Mouse (Mus musculus): ENCODE data around the gene Nsd1.

Nsd1 gene

DNA sequence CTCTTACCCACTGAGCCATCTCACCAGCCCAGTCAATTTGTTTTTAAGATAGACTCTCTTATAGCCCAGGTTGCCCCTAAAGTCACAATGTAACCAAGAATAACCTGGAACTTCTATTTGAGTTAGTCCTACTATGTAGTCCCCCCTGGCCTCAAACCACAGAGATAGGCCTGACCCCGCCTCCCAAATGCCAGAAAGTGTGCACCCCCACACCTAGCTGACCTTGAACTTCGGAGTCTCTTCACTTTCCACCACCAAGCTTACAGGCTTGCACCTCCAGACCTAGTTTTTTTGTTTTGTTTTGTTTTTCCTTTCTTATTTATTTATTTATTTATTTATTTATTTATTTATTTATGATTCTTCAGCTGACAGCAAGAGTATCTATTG is 27.8 kb upstream of the Nsd1 start:
- TF ChIP-seq GATA4 (IDR thresholded peaks at IDR 0.05; ENCODE audit: insufficient replicate concordance, low read length) = no peak

DNA sequence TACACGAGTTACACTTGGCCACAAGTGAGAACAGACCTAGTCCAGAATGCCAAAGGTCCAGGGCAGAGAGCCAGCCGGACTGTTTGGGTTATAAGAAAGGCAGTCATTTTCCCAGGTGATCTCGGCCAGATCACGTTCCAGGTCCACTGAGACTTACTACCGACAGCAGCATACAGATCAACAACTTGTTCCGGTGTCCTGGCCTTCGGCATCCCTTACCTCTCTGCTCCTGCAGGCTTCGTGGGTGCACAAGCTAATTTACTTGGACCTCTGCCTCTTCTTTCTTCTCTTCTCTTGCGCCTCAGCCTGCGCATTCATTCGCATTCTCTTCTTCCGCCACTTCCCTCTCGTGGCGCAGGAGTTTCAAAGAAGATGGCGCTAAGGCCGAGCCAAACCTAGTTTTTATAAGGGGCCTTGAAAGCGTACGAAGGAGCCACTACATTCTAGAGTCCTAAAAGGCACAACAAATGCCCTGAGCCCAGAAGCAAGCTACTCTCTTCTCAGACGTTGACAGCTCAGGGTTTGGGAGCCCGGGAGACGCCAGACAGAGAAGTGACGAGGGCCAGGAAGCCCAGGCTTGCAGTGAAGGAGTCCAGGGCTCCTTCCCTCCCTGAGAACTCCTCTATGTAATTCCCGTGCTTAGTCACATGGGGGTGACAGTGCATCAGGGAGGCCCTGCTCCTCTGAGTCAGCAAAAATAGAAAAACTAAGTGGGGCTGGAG is 27.2 kb upstream of the Nsd1 start:
- TF ChIP-seq GATA4 (IDR thresholded peaks at IDR 0.05; ENCODE audit: insufficient replicate concordance, low read length) = no peak

DNA sequence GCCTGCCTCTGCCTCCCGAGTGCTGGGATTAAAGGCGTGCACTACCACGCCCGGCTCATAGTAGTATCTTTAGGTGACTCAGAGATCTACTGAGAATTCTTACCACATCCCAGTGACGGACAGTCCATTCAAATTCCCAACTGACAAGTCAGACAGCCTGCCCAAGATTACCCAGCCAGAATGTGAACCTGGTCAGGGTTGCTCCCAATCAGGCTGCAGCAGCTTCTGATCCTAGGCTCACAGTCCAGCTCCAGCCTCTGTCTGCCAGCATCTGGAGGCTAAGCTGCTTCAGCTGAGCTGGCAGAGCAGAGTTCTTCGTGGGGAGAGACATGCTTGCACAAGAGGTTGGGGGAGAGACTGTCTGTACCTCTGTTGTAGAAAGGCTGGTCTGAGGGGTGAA is 26.2 kb upstream of the Nsd1 start:
- no peak for TF ChIP-seq GATA4 (IDR thresholded peaks at IDR 0.05; ENCODE audit: insufficient replicate concordance, low read length)

DNA sequence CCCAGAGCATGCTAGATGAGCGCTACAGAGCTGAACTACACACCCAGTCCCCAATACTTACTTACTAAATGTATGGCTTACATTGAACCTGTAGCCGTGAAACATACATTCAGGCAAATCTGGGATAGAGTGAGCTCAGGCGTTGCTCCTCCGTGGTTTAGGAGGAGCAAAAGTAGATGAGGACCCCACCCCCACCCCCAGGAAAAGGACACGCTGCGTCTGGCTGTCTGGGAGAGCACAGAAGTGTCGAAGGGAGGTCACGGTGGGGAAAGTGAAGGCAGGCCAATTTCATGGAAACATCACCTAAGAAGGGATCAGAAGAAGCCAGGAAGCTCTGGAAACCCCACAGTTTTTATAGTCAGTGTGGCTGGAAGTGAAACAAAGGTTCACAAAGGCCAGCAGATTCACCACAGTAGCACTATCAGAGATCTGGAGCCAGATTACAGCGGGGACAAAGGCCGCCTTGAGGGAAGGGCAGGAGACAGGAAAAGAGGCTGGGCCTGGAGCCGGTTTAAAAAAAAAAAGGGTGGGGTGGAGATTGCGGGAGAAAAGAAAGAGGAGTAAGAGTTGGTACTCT is 20.0 kb upstream of the Nsd1 start:
- peak; percentile 94; the same call in 1 of the 2 replicates for TF ChIP-seq GATA4 (IDR thresholded peaks at IDR 0.05; ENCODE audit: insufficient replicate concordance, low read length)

DNA sequence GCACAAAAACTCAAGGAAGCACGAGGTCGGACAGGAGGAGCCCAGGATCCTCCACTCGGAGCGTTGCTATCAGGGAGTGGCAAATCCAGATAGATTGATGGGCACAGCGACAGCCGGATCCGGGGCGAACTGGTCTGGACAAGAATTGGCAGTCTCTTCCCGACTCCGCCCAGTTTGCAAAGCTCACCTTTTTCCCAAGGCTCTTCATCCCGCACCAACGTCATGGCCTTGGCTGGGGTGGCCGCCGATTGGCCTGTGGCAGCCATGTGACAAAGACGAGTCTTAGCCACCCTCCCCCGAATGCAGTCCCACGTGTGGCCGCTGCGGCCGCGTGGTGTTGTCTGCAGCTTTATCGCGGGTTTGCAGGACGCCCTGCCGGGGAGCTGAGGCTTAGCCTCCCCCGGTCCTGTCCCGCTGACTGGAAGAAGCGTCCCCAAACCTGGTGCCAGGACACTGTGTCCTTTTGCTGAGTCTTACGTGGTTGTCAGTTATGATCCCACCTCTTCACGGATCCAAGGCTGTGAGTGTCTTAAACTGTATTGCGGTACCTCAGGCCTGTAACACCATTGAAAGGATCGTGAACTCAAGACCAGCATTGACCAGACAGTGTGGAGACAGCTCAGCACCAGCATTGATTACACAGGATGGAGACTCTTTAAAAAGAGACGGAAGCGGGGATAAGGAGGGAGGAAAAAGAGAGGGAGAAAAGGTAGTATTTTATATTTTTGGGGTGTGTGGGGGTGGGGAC is 19.3 kb upstream of the Nsd1 start:
- TF ChIP-seq GATA4 (IDR thresholded peaks at IDR 0.05; ENCODE audit: insufficient replicate concordance, low read length) = peak; percentile 75; the same call in 1 of the 2 replicates

DNA sequence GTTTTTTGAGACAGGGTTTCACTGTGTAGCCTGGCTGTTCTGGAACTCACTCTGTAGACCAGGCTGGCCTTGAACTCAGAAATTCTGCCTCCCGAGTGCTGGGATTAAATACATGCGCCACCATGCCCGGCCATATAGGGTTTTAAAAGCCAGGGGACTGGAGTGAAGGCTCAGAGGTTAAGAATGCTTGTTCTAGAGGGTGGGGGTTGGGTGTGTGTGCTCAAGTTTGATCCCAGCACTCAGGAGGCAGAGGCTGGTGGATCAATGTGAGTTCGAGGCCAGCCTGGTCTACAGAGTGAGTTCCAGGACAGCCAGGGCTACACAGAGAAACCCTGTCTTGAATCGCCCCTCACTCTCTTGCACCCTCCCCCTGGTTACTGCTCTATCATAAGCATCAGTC is 18.0 kb upstream of the Nsd1 start:
- TF ChIP-seq GATA4 (IDR thresholded peaks at IDR 0.05; ENCODE audit: insufficient replicate concordance, low read length) = no peak

DNA sequence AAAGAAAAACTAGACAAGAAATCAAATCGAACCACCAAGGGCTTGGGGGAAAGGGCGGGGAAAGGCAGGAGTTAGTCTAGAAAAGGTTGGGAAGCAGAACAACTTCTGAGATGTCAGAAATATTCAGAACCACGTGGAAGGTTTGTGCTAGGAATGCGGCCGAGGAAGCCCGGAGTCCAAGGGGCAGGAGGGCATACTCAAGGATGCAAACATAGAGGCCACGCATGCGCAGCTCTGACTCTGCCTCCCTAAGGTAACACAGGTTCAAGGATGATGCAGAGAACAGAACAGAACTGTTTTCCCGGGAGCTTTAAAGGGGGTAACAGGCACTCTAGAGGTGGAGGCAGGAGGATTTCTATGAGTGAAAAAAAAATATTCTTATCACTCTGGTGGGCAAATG is 5.8 kb upstream of the Nsd1 start:
- no peak for TF ChIP-seq GATA4 (IDR thresholded peaks at IDR 0.05; ENCODE audit: insufficient replicate concordance, low read length)

DNA sequence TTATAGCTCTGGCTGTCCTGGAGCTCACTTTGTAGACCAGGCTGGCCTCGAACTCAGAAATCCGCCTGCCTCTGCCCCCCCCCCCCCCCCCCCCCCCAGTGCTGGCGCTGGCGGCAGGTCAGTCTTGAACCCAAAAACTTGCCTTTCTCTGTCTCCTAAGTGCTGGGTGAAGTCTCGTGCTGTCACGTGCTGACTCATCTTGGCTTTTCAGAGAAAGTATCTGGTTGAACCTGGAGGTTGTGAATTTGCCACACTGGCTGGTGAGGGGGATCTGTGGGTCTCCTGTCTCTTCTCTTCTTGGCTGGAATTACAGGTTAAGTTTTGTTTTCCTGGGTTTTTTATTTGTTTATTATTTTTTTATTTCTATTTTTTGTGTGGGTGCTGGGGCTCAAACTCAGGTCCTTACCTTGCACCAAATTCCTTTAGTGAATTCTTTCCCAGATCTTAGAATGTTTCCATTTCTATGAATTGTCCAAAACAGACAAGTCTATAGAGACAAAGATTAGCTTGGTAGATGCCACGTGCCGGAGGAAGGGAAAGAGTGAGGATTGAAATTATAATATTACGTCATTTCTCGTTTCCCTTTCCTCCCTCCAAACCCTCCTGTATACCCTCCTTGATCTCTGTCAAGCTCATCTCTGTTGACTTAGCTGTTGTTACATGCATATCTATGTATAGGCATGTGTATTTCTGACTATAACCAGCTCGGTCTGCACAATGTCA is 4.8 kb upstream of the Nsd1 start:
- no peak for TF ChIP-seq GATA4 (IDR thresholded peaks at IDR 0.05; ENCODE audit: insufficient replicate concordance, low read length)

DNA sequence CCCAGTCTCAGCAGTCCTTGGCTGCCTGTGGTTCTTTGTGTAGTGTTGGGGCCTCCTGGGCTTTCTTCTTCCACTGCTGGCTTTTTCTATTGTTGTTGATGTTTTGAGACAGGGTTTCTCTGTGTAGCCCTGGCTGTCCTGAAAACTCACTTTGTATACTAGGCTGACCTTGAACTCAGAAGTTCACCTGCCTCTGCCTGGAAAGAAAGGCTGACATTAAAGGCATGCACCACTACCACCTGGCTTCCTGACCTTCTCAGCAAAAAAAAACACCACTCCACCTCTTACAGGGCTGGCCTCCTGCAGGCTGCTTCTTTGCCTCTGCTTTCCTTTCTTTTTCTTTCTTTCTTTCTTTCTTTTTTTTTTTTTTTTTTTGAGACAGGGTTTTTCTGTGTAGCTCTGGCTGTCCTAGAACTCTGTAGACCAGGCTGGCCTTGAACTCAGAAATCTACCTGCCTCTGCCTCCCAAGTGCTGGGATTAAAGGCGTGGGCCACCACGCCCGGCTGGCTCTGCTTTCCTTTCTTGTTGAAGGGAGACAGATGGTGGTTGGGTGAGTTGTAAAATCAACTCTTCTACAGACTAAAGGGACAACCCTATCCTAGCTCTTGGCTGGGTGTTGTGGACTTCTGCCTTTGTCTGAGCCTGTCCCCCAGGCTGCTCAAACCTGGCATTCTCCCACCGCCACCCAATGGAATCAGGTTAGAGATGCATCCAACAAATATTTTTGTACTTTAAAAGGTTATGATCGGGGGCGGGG is 4.0 kb upstream of the Nsd1 start:
- TF ChIP-seq GATA4 (IDR thresholded peaks at IDR 0.05; ENCODE audit: insufficient replicate concordance, low read length) = no peak

DNA sequence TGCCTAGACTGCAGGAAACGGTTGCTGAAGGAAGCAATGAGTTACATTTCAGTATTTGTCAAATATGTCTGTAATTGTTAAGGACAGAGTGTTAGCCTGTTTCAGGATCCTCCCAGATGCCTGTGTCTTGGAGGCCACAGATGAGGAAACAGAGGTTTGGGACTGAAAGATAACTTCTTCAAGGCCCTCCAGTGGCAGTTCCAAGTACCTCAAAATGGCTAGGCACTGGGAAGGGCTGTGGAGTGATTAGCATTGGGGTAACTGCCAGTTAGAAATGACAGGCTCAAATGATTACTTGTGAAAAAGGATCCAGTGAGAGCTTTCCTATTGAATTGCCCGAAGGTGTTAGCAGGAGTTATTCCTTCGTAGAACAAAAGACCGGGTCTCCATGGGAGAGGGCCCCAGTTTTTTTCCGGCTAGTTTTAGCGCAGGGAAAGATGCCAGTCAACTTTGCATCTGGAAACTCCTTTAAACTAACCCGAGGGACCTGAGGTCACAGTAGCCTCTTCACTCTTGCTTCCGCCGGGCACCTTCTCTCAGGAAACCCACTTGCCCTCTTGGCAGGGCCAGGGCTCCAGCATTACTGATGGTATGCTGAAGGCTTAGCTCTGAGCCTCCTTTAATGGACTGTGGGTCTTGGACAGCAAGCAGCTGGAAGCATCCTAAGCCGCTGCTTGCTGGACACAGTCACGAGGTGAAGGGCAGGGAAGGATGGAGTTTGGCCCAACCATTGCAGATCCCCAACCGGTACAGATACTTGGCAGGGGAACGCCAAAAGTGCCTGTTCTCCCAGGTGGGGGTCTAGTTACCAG is 539 bp upstream of the Nsd1 start:
- TF ChIP-seq GATA4 (IDR thresholded peaks at IDR 0.05; ENCODE audit: insufficient replicate concordance, low read length) = no peak

DNA sequence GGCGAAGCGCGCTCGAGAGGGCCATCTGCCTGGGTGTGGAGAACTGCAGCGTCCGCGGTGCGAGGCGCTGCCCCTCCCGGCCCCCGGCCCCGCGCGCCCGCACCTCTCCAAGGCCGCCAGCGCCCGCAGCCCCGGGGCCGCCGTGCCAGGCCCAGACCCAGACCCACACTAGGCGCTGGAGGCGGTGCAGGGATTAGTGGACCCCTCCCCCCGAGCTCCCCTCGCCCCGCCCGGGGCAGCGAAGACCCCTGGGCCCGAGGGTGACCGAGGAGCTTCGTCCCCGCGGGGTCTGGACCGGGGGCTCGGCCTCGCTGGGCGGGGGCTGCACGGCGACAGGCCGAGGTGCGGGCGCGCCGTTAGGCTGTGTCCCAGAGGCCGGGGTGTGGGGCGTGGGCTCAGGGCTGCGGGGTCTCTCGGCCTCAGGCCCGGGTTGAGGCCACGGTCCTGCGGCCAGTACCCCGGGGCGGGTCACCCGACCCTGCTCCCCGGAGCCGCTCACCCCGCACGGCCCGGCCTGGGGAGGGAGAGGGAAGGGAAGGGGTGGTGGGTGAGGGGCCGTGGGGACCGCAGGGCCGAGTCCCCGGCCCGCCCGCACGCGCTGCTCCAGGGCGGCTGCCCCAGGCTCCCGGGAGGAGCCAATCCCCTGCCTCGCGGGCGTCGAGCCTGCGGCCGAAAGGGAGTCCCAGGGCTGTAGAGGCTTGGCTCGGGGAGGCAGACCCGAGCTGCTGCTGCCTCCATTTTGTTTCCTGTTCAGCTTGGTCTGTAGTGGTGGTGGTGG is 800 bp downstream of the Nsd1 start:
- no peak for TF ChIP-seq GATA4 (IDR thresholded peaks at IDR 0.05; ENCODE audit: insufficient replicate concordance, low read length)

DNA sequence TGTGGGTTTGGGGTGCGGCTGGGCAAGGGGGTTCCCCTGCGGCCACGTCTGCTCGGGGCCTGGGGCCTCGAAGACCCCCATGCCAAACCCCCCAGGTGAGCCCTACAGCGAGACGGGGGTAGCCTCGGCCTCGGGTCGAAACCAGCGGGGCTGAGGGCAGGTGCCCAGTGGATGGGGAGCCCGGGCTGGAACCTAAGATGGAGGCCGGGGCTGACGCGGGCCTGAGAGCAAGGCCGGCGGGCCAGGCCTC is 1.3 kb downstream of the Nsd1 start:
- TF ChIP-seq GATA4 (IDR thresholded peaks at IDR 0.05; ENCODE audit: insufficient replicate concordance, low read length) = no peak

DNA sequence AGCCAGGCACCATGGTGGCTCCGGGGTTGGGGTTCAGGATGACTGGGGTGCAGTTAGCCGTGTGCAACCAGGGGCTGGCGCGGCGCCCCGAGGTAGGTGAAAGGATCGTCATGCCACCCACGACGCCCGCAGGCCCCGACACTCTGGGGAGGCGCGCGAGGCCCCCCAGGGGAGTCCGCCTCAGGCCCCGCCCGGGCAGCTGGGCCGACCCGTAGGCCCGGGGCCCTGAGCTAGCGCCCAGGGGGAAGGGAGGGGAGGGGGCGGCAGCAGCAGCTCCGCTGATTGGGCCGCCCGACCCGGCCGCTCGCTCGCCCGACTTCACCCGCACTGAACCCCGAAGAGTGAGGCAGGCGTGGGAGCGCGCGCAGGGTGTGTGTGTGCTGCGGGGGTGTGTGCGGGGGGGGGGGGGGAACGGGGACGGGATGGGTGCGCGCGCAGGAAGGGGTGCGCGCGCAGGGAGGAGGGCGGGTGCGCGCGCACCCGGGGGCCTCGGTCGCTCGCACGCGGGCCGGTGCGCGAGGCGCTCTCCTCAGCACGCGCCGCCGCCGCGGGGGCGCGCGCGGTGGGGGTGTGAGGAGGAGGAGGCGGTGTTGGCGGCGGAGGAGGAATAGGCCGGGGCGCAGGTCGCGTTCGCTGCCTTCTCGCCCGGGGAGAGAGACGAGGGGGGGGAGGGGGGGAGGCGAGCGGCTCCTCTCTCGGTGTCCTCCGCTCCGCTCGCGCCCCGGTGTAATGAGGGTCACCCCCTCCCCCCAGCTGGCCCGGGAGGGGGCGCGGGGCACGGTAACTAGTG is 1.8 kb downstream of the Nsd1 start:
- no peak for TF ChIP-seq GATA4 (IDR thresholded peaks at IDR 0.05; ENCODE audit: insufficient replicate concordance, low read length)

All from liver, adult (tissue).